Mouse (Mus musculus) C2C12 (cell line): ENCODE measurements around the gene Nop10.

Experiments
- CEBPB ChIP-seq: IDR thresholded peaks from one replicate; pipeline ENCODE4 v1.6.1; 2011; ENCODE audit warnings: low read depth, mild to moderate bottlenecking, control low read depth, moderate library complexity
- CTCF ChIP-seq: IDR thresholded peaks from one replicate; pipeline ENCODE4 v1.5.1; 2011; ENCODE audit not compliant: control insufficient read depth, insufficient read depth, insufficient read length
- MYOD1 ChIP-seq: IDR thresholded peaks from one replicate; pipeline ENCODE4 v1.6.1; 2011; ENCODE audit warnings: low read depth; ENCODE audit not compliant: control insufficient read depth, insufficient read length
- MYOG ChIP-seq: IDR thresholded peaks from one replicate; pipeline ENCODE4 v1.6.1; 2011; ENCODE audit not compliant: control insufficient read depth, insufficient read length; ENCODE audit errors: extremely low read depth

DNA sequence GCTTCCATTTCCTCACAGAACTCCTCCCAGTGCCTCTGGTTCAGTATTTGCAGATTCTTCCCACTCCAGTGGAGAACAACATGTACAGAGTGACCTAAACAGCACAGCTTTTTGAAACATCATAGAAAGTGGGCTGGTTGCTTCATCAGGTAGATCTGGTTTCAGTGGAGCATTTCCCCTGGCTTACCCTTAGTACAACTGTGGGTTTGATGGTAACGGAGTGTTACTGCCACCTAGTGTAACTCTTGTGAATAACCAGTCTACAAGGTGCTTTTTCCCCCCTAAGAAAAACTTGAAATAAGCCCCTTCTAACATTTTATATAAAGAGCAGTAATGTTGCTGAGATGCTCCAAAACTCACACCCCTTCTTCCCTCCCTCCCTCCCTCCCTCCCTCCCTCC, 45.7 kb upstream of the Nop10 start:
- TF ChIP-seq MYOG = no peak
- no peak for TF ChIP-seq CTCF
- TF ChIP-seq MYOD1 = no peak
- no peak for TF ChIP-seq CEBPB
